Mouse (Mus musculus) urinary bladder, postnatal 14 days (tissue): ENCODE measurements at regions not wholly inside any gene's neighbourhood (a gene's known extent, or its start where the extent isn't known, plus 50 kb on each side); places are given as distances from the start of the nearest gene placed in this dataset.

Experiments
- DNase-seq: peaks from one replicate; pipeline ENCODE4 v3.0.0; 2021; ENCODE audit warnings: low spot score

DNA sequence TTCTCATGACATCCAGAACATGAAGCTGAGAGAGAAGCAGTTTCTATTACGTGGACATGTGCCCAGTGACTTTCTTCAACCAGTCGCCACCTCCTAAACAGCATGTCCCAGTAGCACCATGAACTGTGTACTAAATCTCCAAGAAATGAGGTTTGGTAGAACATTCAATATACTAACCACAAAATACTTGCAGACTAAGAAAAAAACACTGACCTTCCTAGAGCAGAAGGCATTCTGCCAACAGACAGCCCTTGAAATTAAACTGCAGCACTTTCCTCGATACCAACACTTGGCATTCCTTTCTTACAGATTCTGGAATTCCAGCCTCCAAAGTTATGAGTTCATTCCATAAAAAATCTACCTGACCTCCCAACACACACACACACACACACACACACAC lies 166.6 kb downstream of the Atp6ap1l start:
- no peak for DNase-seq

DNA sequence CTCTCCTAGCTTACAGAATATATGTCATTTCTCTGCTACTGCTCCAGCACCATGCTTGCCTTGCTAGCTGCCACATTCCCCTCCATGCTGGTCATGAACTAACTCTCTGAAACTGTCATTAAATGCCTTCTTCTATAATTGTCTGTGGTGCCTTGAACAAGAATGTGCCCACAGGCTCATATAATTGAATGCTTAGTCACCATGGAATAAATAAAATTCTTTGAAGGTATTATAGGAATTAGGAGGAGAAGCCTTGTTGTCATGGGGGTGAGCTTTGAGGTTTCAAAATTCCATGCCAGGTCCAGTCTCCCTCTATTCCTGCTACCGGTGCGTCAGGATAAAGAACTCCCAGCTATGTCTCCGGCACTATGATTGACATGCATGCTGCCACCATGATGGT lies 171.9 kb downstream of the Atp6ap1l start:
- DNase-seq = no peak

DNA sequence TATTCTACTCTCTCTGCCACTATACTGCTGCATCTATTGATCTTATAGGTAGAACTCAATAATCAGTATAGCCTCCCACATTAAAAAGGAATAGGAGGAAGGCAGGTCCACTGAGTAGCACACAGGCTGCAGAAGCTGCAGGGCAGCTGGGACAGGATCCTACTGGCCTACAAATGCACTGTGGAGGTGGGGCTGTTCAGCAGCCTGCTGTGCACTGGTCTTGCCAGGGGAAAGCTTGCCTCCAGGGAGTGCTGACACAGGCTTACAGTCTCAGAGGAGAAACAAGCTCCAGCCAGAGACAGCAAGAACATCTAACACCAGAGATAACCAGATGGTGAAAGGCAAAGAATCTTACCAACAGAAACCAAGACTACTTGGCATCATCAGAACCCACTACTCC lies 176.1 kb downstream of the Atp6ap1l start:
- DNase-seq = peak; percentile 18

DNA sequence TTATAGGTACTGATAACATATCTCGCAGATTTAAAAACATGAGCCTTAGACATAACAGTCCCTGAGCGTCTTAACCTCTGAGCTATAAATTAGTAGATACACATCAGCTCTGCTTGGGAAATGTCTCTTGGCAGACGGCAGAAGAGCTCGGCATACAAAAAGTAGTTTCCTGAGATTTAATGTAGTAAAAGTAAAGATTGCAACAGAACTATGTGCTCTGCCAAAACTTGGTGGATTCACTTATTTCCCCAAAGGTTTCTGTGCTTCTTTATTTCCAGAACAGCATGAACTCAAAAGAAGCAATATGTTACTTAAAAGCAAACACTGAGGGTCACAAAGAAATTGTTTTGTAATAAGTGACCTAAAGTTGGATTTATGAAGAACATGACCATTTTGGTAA lies 177.3 kb downstream of the Atp6ap1l start:
- DNase-seq = no peak

DNA sequence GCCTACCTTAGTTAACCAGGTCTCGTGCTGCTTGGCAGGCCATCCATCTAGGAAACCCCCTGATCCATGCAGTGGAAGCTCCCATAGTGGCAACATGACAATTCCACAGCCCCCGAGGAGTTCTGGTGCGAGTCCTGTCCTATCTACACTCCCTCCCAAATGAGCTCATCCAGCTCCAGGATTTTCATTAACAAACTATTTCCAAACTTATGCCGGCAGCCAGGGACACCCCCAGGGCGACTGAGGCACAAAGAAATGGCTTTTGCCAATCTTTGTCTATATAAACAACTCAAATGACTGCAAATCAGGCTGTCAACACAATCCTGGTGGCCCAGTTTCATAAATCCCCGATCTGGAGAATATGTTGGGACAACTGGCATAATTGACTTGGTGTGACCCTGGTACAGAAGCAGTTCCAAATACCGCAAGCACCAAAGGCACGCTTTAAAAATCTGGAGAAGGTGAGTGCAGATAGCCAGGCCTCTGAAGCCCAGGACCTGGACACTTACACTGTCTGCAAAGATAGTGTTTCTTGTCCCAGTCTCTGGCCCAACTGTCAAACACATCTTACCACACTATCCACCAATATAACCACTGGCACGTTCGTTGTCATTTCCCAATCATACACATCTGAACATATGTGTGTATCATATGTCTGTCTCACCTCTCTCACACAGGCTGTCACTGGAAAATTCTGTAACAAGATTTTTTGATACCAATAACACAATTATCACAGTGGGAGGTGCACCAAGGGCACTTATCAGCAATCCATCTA lies 179.9 kb downstream of the Atp6ap1l start:
- DNase-seq = no peak

- DNase-seq = no peak
Measured at GRCm38 (mm10) chr13:90724598-90724997, 180.6 kb downstream of the Atp6ap1l start.

DNA sequence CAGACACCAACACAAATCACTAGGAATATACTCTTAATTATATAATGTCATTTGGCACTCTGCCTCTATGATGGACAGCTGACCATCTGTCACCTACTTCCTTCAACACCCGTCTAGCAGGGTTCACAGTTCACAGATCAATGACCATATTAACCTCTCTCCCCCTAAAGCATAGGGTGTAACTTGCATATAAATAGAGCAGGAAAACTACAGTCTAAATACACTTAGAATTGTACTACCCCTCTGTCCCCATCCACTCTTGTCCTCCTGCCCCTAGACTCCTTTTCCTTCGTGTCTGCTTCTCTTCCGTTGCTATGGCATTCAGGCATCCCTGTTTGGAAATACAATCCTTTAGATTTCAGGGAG lies 181.6 kb downstream of the Atp6ap1l start:
- no peak for DNase-seq

- no peak for DNase-seq
Measured at GRCm38 (mm10) chr13:90722599-90723532, 182.3 kb downstream of the Atp6ap1l start.

GRCm38 (mm10) chr13:90684324-90684723 lies 220.8 kb downstream of the Atp6ap1l start:
- DNase-seq = no peak

GRCm38 (mm10) chr13:90679162-90680010 lies 225.8 kb downstream of the Atp6ap1l start:
- no peak for DNase-seq

- DNase-seq = no peak
Measured at GRCm38 (mm10) chr13:90673823-90674222, 231.3 kb downstream of the Atp6ap1l start.

DNA sequence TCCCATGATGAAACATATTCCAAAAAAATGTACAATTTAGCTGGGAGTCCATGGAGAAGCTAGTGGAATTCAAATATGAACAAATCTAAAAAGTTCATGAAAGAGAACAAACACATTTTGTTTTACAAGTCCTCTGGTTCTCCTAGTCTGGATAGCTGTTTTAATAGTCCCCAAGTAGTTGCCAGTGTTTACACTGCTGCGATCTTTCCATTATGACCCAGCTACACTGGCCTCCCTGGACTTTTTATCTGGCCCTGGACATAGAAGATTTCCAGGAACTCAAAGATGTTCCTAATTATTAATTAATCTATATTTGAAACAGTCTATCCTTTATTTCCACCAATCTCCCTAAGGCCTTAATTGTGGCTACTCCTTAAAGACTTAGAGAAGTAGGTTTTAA lies 232.1 kb downstream of the Atp6ap1l start:
- DNase-seq = no peak

DNA sequence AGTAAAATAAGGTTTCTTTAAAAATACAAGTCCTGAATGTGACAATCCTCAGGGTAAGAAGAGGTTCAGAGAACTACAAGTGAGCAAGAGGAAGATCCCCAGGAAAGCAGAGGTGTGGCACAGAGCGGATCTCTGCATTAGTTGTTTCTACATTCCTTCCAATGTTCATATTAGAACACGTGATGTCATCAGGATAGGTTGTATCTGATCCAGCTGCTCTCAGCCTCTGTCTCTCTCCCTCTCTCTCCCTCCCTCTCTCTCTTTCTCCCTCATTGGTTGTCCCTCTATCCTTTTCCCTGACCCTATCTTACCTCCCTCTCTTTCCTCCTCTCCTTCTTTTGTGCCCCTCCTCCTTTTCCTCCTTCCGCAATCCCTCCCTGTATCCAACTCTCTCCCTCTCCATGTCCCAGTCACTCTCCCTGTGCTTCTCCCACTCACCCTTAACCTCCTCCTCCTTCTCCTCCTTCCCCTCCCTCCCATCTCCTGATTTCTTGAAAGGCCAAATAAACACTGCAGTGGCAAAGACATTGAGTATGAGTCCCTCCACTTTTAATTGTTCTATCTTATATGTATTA lies 243.5 kb downstream of the Atp6ap1l start:
- no peak for DNase-seq

DNA sequence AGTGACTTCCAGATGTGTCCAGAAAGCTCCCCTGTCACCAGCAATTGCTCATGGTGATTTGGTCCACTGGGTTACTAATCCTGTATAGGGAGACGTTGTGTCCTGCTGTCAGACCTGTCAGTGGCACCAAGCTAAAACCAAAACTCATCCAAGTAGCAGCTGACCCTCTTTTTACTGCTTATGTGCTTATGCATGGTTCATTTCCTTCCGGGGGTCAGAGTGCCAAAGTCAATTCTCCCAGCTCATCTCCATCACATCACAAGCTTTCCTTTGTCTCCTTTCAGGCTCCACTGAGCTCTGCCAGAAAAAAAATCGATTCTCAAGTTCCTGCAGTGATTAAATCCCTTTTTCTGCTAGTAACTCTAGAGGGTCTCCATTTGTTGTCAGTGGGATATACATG lies 244.2 kb downstream of the Atp6ap1l start:
- DNase-seq = no peak

GRCm38 (mm10) chr13:90659087-90659486 lies 246.1 kb downstream of the Atp6ap1l start:
- DNase-seq = no peak

DNA sequence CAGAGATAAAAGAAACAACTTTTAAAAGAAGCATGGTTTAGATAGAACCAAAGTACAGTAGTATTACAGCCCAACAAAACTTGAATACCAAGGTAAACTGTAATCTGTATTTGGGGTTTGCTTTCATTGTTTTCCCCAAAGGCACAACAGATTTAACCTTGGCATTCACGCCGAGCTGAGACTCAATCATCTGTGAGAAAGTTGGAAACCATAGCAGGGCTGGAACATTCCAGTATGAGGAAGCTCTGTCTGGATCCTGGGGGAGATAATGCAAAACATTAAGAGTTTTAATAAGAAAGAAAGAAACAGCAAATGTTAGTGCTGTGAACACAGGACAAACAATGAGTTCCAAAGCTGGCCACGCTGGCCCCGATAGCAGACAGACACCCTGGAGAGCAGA lies 258.8 kb downstream of the Atp6ap1l start:
- DNase-seq = no peak

DNA sequence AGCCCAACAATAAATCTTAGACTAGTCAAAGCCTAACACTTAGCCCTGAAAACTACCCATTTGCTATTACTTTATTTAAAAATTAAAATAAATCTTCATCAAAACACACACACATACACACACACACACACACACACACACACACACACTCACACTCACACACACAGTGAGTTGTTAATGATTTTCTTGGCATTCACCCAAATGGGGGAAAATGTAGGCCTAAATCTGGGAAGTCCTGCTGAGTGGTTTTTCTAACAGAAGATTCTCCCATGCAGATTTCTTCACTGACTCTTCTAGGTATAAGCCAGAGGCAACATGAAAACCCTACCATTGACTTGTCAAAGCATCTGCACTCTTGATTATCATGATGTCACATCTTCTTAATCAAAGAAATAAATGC lies 260.9 kb downstream of the Atp6ap1l start:
- DNase-seq = no peak

- no peak for DNase-seq
Measured at GRCm38 (mm10) chr13:90643575-90644215, 261.5 kb downstream of the Atp6ap1l start.

DNA sequence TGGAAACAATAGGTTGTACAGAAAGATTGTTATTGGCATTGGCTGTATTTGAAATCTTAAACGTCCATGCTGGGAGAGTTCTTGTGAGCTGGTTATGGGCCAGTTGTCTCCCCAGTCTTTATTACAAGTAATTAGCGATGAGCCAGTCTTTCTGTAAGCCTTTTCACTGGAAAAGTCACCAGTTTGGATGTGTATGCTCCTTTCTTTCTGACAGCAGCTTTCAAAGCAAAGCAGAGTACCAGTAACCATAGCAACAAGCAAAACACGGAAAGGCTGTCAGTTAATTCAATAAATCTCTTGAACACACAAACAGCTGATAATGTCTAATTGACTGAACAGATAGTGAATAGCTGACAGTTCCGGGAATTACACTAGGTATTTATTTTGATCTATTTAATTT lies 262.0 kb downstream of the Atp6ap1l start:
- DNase-seq = no peak

GRCm38 (mm10) chr13:90642206-90642823 lies 262.8 kb downstream of the Atp6ap1l start:
- no peak for DNase-seq
